Mouse (Mus musculus) liver, embryonic 16.5 days (tissue): ENCODE data around the gene Gfod2. TPM values are rescaled to one million over a fixed set of nuclear protein-coding genes. Genes with fewer than 3 reads are reported as not detected.
A peak's percentile ranks its signal among the peaks of the same experiment; 100 is the strongest.

Experiments used
- ATAC-seq: fragments of 200-750 bp; cut with Nextera tagmentation; 2 replicates; pipeline ENCODE4 v1.8.0; 2017; ENCODE audit warnings: low read depth, mild to moderate bottlenecking, moderate number of reproducible peaks, moderate library complexity
- H3K27ac ChIP-seq: fragments of 300-500 bp; sonication (generic); 2 replicates; pipeline ENCODE4 v1.5.1; 2014; ENCODE audit warnings: mild to moderate bottlenecking, low read length
- H3K27me3 ChIP-seq: fragments of 300-500 bp; sonication (generic); 2 replicates; pipeline ENCODE4 v1.6.1; 2014; ENCODE audit warnings: low read depth, low read length, mixed read lengths; ENCODE audit not compliant: control insufficient read depth, insufficient read depth
- H3K36me3 ChIP-seq: fragments of 300-500 bp; sonication (generic); 2 replicates; pipeline ENCODE4 v1.6.1; 2014; ENCODE audit warnings: mild to moderate bottlenecking; ENCODE audit not compliant: control insufficient read depth, insufficient read depth
- H3K4me1 ChIP-seq: fragments of 300-500 bp; sonication (generic); 2 replicates; pipeline ENCODE4 v1.6.1; 2014; ENCODE audit warnings: low read depth, low read length, mixed read lengths; ENCODE audit not compliant: control insufficient read depth
- H3K4me2 ChIP-seq: fragments of 300-500 bp; sonication (generic); 2 replicates; pipeline ENCODE4 v1.6.1; 2014; ENCODE audit warnings: low read depth, low read length, mixed read lengths
- H3K4me3 ChIP-seq: fragments of 300-500 bp; sonication (generic); 2 replicates; pipeline ENCODE4 v1.5.1; 2014; ENCODE audit warnings: low read depth, mild to moderate bottlenecking, low read length
- H3K9ac ChIP-seq: fragments of 300-500 bp; sonication (generic); 2 replicates; pipeline ENCODE4 v1.6.1; 2014; ENCODE audit warnings: low read depth, low read length
- H3K9me3 ChIP-seq: fragments of 300-500 bp; sonication (generic); replicated peaks from 2 replicates; pipeline ENCODE4 v1.6.1; 2016; ENCODE audit warnings: low read length; ENCODE audit not compliant: control insufficient read depth
- WGBS: fragments of 180-500 bp; shearing (Covaris S2); extraction: QIAGEN DNeasy Blood & Tissue Kit; methylation state at CpG from one replicate; pipeline ENCODE4 v1.1.7; 2014; ENCODE audit not compliant: insufficient replicate concordance; 5-methylcytosine and 5-hydroxymethylcytosine counted together
- polyA plus RNA-seq: library from polyadenylated mRNA; unstranded; fragments of >200 nt; fragmentation: Nextera tagmentation; extraction: Ambion mirVana; gene quantifications from 2 replicates; pipeline ENCODE4 v1.2.1, GENCODE M21; 2015

Gfod2 gene
- polyA plus RNA-seq, 1 experiment from 2014 or later = 1.8 TPM

GRCm38 (mm10) chr8:105795785-105796184, 37.3 kb upstream of the Gfod2 start:
- H3K27me3 ChIP-seq = no peaks in the 10 kb centered on the region
- peak overlapping the region; percentile 38; the same call in 1 of the 2 replicates for H3K27ac ChIP-seq
- no peak for ATAC-seq
- WGBS = 89% methylated on average over 1 of the region's 1 CpGs
- peaks cover 57% of the 10 kb centered on the region for H3K36me3 ChIP-seq
- H3K4me3 ChIP-seq = no peak overlapping the region
- H3K4me2 ChIP-seq = no peak overlapping the region
- H3K9me3 ChIP-seq = no peaks in the 10 kb centered on the region
- H3K4me1 ChIP-seq = peaks cover 63% of the 10 kb centered on the region
- H3K9ac ChIP-seq = no peak overlapping the region

- 64% methylated on average over 3 of the region's 3 CpGs for WGBS
- no peaks in the 10 kb centered on the region for H3K9me3 ChIP-seq
- no peak for ATAC-seq
- H3K27ac ChIP-seq = peak overlapping the region; percentile 8; the same call in 1 of the 2 replicates
- peaks cover 58% of the 10 kb centered on the region for H3K36me3 ChIP-seq
- no peak overlapping the region for H3K9ac ChIP-seq
- no peaks in the 10 kb centered on the region for H3K27me3 ChIP-seq
- no peak overlapping the region for H3K4me2 ChIP-seq
- peaks cover 52% of the 10 kb centered on the region for H3K4me1 ChIP-seq
- H3K4me3 ChIP-seq = no peak overlapping the region
These were observed 35.6 kb upstream of the Gfod2 start for GRCm38 (mm10) chr8:105794009-105794598.

- no peak for ATAC-seq
- H3K4me1 ChIP-seq = peaks cover 47% of the 10 kb centered on the region
- 90% methylated on average over 1 of the region's 1 CpGs for WGBS
These were observed 34.9 kb upstream of the Gfod2 start for GRCm38 (mm10) chr8:105793331-105793730.

GRCm38 (mm10) chr8:105789626-105790025, 31.2 kb upstream of the Gfod2 start:
- H3K4me1 ChIP-seq = peaks cover 17% of the 10 kb centered on the region
- no peaks in the 10 kb centered on the region for H3K27me3 ChIP-seq
- no peak overlapping the region for H3K9ac ChIP-seq
- no peak overlapping the region for H3K27ac ChIP-seq
- H3K4me3 ChIP-seq = no peak overlapping the region
- no peaks in the 10 kb centered on the region for H3K9me3 ChIP-seq
- H3K36me3 ChIP-seq = peaks cover 68% of the 10 kb centered on the region
- no peak overlapping the region for H3K4me2 ChIP-seq
- no peak for ATAC-seq

More at GRCm38 (mm10) chr8:105793331-105793730, 34.9 kb upstream of the Gfod2 start:
- Histone ChIP-seq H3K27me3 (no peaks in the 10 kb centered on the region), H3K36me3 (peaks cover 60% of the 10 kb centered on the region), H3K27ac (no peak overlapping the region), H3K4me2 (no peak overlapping the region), H3K9me3 (no peaks in the 10 kb centered on the region), H3K9ac (no peak overlapping the region), H3K4me3 (no peak overlapping the region)

- no peak overlapping the region for H3K4me3 ChIP-seq
- no peak overlapping the region for H3K9ac ChIP-seq
- H3K4me2 ChIP-seq = no peak overlapping the region
- H3K36me3 ChIP-seq = peaks cover 72% of the 10 kb centered on the region
- no peak overlapping the region for H3K27ac ChIP-seq
- no peak for ATAC-seq
- no peaks in the 10 kb centered on the region for H3K27me3 ChIP-seq
- H3K4me1 ChIP-seq = peaks cover 10% of the 10 kb centered on the region
- no peaks in the 10 kb centered on the region for H3K9me3 ChIP-seq
- 36% methylated on average over 4 of the region's 4 CpGs for WGBS
These were observed 30.5 kb upstream of the Gfod2 start for GRCm38 (mm10) chr8:105788927-105789326.

- no peak overlapping the region for H3K4me2 ChIP-seq
- 85% methylated on average over 2 of the region's 2 CpGs for WGBS
- peaks cover 77% of the 10 kb centered on the region for H3K36me3 ChIP-seq
- H3K27me3 ChIP-seq = no peaks in the 10 kb centered on the region
- H3K27ac ChIP-seq = no peak overlapping the region
- 0 out of 2 replicates have a peak, but pooled peaks have one; percentile 19 for ATAC-seq
- peaks cover 8% of the 10 kb centered on the region for H3K4me1 ChIP-seq
- H3K4me3 ChIP-seq = no peak overlapping the region
- no peaks in the 10 kb centered on the region for H3K9me3 ChIP-seq
- H3K9ac ChIP-seq = no peak overlapping the region
These were observed 29.8 kb upstream of the Gfod2 start for GRCm38 (mm10) chr8:105788241-105788640.

- peaks cover 92% of the 10 kb centered on the region for H3K36me3 ChIP-seq
- no peak overlapping the region for H3K27ac ChIP-seq
- H3K9me3 ChIP-seq = no peaks in the 10 kb centered on the region
- no peaks in the 10 kb centered on the region for H3K27me3 ChIP-seq
- H3K9ac ChIP-seq = no peak overlapping the region
- ATAC-seq = no peak
- 60% methylated on average over 5 of the region's 5 CpGs for WGBS
- H3K4me3 ChIP-seq = no peak overlapping the region
- H3K4me2 ChIP-seq = no peak overlapping the region
- H3K4me1 ChIP-seq = no peaks in the 10 kb centered on the region; the same call in 1 of the 2 replicates
These were observed 21.8 kb upstream of the Gfod2 start for GRCm38 (mm10) chr8:105780298-105780697.

- no peak for ATAC-seq
- Histone ChIP-seq H3K36me3 (peaks cover 98% of the 10 kb centered on the region), H3K27ac (no peak overlapping the region)
These were observed 19.4 kb upstream of the Gfod2 start for GRCm38 (mm10) chr8:105777833-105778232.

GRCm38 (mm10) chr8:105774498-105774897, 16.0 kb upstream of the Gfod2 start:
- Histone ChIP-seq H3K9ac (no peak overlapping the region), H3K27ac (no peak overlapping the region), H3K27me3 (no peaks in the 10 kb centered on the region), H3K4me2 (no peak overlapping the region), H3K4me1 (no peaks in the 10 kb centered on the region), H3K4me3 (no peak overlapping the region), H3K9me3 (no peaks in the 10 kb centered on the region), H3K36me3 (peaks cover 99% of the 10 kb centered on the region)
- WGBS = 94% methylated on average over 5 of the region's 5 CpGs
- no peak for ATAC-seq

More at GRCm38 (mm10) chr8:105777833-105778232, 19.4 kb upstream of the Gfod2 start:
- no peaks in the 10 kb centered on the region for H3K27me3 ChIP-seq
- no peaks in the 10 kb centered on the region; the same call in 1 of the 2 replicates for H3K4me1 ChIP-seq
- no peak overlapping the region for H3K4me3 ChIP-seq
- H3K9ac ChIP-seq = no peak overlapping the region
- H3K9me3 ChIP-seq = no peaks in the 10 kb centered on the region
- WGBS = 30% methylated on average over 2 of the region's 2 CpGs
- H3K4me2 ChIP-seq = no peak overlapping the region
